Mouse (Mus musculus) right cerebral cortex, postnatal 36 days (tissue): ENCODE results near the gene Tmem151b.

Source experiments
- DNase-seq, 2 experiments: peaks; one replicate each; pipeline ENCODE4 v3.0.0; 2022; ENCODE audit warnings: low spot score in 2 of 2, mixed read lengths in 1 of 2

The Tmem151b gene

DNA sequence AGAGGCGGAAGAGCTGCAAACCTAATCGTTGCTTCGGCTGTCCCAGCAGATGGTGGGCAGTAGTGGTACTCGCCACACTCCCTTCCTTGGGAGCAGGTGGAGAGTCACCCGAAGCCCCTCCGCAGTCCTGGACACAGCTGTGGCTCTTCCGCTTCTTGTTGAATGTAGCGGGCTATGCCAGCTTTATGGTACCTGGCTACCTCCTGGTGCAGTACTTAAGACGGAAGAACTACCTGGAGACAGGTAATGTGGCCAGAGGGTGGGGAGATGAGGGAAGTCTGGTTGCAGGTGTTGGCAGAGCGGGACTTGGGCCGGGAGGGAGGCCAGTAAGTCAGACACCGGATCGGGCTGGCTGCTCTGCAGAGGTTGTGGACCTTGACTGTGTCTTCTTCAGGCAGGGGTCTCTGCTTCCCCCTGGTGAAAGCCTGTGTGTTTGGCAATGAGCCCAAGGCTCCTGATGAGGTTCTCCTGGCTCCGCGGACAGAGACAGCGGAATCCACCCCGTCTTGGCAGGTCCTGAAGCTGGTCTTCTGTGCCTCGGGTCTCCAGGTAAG lies 15.1 kb upstream of the Tmem151b start:
- DNase-seq: no peak

DNA sequence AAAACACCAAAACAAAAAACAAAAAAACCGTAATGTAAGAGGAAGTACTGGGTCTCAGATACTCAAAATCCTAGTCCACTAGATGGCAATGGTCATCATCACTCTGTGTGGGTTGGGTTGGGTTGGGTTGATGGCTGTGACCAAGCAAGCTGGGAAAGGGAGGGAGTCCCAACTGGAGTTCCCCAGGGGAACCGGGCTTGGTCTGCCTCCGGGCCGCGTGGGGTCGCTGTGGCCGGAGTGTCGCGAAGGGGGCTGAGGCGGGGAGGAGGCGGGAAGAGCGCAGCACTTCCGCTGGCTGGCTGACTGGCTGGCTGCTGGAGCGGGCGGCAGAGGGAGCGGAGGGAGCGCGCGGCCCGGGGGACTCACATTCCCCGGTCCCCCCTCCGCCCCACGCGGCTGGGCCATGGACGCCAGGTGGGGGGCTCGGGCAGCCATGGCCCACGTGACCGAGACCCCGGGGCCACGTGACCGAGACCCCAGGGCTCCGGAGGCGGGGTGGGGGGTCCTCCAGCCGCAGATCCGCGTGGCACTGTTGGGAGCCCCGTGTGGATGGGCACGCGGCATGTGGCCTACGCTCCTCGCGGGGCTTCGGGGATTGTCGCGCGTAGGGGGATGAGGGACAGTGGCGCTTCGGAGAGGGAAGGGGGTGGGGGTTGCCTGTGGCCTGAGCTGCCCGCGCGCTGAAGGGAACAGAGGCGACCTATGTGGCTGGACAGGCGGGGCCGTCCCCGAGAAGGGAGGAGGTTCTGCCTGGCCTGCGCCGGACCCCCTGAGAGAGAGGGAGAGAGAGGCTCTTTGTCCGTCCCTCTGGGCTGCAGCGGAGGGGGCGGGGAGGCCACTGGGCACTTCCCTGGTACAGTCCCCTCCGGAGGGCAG lies 14.4 kb upstream of the Tmem151b start, which contains the start of gene Slc35b2:
Gene Slc35b2 (plus strand): TSS at position 220 of the 876 bp plus-strand sequence.
- DNase-seq: peak; percentile 82 to 86

DNA sequence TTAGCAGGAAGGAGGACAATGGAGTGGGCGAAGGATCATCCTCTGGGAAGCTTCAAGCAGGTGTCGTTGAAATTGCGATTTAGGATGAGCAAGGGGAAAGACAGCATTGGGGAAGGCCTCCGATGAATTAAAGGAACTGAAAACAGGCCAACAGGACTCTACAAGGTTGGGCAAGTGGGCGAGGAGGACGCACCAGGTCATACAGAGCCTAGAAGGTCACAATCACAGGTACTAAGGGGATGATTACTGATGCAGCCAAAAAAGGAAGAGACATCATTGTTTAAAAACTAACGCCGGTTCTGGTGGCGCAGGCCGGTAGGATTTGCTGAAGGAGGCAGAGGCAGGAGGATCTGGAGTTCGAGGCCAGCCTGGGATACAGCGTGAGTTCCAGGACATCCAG lies 13.7 kb upstream of the Tmem151b start:
- no peak for DNase-seq

DNA sequence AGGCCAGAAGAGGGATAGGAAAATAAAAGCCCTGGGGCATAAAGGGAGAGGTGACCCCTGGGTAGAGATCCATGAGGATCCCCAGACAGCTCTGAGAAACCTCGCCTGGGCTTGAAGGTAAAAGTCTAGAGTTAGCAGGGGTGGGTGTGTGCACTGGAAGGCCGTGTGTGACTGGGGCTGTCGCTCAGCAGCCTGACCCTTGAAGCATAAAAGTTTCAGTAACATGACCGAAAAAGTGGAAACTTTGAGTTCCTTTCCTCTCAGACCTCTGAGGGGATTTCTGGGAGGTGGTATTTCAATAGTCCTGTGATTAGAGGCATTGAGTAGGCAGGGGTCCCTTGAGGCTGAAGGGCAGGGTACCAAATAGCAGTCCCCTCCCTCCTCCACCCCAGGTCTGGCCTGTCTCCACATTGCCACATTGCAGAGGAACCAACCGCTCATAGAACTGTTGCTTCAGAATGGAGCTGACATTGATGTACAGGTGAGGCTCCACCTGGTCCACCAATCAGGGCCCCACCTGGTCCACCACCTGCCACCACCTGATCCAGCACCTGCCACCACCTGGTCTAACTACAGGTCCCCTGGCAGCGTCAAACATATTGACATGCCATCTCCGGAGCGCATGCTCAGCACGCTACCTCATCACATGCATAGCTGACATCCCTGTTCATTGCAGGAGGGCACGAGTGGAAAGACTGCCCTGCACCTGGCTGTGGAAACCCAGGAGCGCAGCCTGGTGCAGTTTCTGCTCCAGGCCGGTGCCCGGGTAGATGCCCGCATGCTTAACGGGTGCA lies 10.5 kb upstream of the Tmem151b start:
- no peak for DNase-seq

DNA sequence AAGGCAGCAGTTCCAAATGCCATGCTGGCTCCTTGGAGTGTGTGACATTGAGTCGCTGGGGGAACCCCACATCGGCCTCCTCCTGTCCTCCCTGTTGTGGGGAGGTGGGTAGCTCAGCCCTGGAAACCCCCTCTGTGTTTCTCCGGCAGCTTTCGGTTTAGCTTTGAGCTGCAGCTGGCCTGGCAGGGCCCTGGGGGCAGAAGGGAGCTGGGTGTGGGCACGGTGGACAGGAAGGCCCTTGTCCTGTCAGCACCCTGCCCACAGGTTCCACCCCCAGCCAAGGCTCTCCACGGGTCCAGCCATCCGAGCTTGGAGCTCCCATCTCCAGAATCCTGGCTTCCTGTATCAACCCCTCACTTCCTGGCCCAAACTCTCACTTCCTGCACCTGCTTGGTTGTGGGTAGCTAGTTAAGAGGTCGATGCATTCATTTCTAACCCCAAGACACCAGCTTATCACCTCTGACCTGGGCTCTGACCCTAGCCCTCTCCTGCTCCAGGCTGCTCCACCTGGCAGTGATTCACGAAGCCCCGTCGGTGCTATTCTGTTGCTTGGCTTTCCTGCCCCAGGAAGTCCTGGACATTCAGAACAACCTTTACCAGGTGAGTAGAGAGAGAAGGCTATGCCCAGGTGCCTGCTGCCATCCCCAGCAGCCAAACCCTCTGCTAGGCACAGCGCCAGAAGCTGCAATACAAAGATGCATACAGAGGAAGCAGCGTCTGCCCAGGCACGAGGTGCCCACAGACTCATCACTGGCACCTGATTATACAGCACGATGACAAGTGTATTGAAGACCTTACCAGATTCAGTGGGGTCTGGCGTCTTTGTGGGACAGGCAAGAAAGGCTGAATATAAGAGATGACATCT lies 8.8 kb upstream of the Tmem151b start:
- no peak for DNase-seq

DNA sequence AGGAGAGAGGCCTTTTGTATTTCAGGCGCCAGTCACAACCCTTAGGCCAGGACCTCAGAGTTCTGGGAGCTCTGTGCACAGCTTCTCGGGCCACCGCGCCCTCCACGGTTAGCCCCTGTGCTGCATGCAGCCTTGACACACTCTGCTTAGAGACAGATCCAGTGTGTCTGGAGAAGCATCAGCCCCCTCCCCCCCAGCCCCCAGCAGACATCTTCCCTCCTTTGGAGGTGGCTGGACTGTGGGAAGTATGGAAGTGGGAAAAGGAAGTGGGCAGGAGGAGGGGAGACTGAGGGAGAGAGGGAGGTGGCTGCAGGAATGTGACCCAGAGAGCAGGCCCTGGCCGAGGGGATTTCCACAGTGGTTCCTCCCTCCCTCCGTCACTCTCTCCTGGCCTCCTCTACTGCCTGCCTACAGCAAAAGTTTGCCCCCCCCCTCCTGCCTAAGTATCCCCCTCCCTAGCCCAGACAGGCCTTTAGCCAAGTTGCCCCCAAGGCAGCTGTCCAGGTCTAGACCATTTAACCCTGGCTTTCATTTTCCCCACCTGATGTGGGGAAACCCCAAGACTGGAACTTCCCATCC lies 7.9 kb upstream of the Tmem151b start:
- no peak for DNase-seq

DNA sequence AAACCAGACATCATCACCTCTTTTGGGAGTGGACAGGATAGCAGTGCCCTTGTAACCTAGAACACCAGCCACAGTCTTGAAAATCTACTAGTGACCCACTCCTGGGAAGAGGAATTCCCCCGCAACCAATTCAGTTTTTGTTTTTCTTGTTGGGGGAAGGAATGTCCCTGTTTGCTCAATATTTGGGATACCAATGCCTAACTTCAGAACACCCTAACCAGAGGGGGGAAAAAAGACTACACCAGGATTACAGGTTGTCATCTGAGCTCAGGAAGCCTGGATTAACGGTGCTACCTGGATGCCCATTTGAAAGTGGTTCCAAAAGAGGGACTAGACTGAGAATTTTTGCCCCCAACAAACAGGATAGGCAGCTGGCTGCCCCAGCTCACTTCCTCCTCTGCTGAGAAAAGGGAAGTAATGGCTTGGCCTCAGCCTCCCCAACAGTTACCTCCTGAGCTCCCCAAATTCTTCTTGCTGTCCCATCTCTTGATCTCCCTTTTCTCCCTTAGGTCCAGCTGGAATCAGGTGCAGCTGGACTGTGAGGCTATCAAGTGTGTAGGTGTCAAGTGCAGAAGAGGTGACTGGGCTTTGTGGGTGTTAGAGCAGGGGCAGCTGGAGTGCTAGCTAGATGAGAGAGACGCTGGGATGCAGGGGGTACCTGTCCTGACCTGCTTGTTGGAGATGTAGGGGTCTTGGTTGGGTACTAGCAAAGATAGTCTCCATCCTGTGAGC lies 7.2 kb upstream of the Tmem151b start:
- DNase-seq: no peak

DNA sequence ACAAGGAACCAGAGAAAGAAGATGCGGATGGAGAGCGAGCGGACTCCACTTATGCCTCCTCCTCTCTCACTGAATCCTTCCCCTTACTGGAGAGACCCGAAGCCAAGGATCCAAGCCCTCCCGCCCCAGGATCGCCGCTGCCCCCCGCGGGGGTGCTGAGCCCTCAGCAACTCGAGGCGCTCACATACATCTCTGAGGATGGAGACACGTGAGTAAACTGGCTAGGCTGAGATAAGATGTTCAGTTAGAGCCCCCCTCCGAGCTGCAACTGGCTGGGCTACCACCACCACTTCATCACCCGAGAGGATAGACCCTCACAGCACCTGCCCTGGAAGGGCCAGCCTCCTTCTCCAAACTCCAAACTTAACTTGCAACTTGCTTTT lies 6.6 kb upstream of the Tmem151b start:
- no peak for DNase-seq

DNA sequence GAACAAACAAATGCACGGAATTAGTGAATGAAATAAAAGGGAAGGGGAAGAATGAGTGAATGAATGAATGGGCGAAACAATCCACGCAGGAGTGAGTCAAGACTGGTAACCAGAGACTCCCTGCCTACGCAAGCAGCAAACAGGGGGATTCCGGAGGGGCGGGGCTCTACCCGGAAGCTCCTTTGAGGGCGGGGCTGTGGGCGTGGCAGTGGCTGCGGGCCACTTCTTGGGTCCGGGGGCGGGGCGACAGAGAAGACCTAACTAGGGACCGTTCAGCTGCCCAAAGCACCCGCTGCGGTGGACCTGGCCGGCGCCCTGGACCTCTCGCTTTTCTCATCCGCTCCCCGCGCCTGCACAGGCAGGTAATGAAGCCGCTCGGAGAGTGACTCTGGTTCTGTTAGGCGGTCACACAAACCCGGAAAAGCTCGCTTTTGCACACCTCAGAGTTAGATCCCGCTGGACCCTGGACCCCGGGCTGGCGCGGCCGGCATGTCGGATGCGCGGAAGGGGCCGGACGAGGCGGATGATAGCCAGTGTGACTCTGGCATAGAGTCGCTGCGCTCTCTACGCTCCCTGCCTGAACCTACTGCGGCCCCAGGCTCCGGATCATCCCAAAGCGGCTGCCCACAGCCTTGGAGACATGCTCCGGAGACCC lies 6.1 kb upstream of the Tmem151b start, which contains the start of gene Nfkbie:
Gene Nfkbie (plus strand): TSS at position 252 of the 655 bp plus-strand sequence.
- peak; percentile 82 to 86 for DNase-seq

DNA sequence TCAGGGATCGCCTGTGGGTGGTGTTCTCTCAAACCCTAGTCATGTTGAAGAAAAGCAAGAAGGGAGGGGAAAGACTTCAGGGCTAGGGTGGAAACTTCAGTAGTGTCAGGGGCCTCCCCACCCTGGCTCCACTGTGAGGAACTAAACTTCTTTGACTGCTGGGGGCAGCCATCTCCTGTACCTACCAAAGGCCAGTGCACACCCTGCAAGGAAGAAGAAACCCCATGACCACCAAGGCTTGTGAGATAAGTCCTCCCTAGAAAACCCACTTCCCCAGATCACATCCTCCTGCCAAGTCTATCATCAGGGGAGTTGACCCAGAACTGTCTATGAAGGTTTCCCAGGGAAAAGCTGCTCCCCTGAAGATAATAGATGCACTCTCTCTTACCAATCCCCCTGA lies 4.9 kb upstream of the Tmem151b start:
- DNase-seq: no peak

DNA sequence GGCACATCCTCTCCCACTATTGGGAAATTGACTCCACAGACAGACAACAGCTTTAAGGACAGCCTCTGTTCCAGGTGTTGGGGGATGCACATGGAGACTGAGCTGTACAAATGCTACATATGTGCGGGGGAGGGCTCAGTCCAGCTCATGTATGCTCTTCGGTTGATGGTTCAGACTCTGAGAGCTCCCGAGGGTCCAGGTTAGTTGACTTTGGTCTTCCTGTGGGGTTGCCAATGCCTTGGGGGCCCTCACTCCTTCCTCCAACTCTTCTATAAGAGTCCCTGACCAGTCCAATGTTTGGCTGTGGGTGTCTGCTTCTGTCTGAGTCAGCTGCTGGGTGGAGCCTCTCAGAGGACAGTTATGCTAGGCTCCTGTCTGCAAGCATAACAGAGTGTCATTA lies 3.6 kb upstream of the Tmem151b start:
- no peak for DNase-seq

DNA sequence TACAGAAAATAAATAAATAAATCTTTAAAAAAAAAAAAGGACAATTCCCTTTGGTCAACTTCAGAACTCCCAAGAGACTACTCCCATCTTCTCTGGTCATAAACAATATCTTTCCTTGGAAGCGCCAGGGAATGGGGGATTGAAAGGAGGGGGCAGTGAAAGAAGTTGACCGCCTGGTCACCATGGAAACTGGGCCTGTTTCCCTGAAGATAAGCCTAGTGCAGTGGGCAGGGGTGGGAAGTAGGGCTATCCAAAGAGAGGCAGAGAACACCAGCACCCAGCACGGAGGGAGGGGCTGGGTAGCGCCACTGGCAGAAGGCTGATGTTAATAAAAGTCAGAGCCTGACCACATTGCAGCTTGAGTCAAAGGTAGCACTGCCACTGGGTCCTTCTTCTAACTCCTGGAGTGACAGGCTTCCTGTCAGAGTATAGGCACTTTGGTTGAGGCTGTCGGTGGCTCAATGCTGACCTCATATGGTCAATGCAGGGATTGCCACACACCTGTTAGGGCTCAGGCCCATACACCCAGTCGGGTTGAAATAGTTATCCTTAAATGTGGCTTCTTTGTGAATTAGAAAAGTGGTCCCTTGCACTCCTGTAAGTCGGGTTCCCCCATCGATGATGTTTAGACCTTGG lies 2.5 kb upstream of the Tmem151b start:
- DNase-seq: no peak

DNA sequence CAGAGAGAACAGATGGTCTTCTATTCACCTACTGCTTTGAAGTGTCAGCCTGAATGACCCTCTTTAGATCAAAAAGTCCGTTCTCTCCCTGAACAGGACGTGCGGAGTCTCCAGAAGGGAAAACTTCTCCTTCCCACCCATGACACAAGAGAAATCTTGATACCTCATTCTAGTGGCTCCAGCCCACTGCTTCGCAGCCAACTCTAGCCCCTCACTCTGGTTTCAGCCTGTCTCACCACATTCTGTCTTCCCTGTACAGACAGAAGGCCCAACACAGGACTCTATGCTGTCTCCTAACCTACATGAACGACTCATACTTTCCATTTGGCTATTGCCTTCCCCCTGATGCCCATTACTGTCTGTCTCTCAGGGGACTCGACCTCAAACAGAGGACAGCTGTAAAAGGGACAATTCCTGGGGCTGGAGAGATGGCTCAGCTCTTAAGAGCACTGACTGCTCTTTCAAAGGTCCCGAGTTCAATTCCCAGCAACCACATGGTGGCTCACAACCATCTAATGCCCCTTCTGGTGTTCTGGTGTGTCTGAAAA lies 1.8 kb upstream of the Tmem151b start:
- no peak for DNase-seq

DNA sequence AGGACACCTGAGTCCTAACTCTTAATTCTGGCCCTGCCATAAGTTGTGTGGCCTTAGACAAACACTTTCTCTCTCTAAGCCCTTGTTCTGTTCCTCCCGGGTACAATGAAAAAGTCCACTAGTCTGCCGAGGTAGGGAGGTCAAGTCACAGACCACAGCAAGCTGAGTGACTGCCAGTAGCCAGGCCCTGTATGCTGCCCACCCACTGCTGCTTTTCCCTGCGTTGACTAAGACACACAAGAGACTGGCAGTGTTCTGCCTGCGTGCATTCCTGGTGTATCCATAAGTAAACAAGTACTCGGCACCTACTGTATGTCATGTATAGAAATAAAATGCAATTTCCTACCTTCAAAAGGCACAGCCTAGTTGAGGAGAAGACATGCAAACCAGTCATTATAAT lies 776 bp upstream of the Tmem151b start:
- DNase-seq: no peak

DNA sequence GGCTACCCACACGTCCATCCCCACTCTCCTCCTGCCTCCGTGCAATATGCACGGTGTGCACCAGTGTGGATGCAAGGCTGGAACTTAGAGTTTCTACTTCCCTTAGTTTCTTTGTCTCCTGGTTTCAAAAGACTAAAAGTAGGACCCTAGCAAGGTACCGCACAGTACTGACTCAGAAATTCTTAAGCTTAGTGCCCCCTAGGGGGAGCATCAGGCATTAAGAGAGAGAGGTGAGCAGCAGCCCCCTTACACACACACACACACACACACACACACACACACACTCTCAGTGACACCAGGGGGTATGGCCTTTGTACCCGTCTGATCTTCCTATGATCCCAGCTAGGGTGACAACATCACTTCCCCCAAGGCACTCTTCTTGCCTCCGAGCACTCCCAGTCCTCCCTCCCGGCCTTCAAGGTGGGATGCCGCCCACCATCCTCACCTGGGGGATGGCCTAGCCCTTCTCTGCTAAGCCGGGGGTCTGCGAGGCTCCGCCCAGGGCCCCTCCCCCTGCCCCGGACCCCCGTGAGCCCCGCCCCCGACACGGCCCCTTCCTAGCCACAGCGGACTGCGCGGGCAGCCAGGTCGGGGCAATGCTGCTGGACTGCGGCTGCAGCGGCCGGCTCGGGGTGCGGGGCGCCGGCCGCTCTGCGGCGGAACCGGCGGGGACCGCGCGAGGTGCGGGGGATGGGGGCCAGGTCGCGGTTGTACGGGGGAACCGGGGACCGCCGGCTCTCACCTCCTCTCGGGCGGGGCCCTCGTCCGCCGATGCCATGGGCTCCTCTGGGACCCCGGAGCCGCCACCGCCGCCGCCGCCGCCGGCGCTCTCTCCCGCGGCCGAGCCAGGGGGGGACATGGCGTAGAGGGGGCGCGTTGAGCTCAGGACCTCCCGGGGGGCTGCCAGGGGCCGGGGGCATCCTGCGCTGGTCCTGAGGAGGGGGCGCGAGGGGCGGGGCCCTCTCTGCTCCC lies 650 bp downstream of the Tmem151b start:
- DNase-seq: no peak

DNA sequence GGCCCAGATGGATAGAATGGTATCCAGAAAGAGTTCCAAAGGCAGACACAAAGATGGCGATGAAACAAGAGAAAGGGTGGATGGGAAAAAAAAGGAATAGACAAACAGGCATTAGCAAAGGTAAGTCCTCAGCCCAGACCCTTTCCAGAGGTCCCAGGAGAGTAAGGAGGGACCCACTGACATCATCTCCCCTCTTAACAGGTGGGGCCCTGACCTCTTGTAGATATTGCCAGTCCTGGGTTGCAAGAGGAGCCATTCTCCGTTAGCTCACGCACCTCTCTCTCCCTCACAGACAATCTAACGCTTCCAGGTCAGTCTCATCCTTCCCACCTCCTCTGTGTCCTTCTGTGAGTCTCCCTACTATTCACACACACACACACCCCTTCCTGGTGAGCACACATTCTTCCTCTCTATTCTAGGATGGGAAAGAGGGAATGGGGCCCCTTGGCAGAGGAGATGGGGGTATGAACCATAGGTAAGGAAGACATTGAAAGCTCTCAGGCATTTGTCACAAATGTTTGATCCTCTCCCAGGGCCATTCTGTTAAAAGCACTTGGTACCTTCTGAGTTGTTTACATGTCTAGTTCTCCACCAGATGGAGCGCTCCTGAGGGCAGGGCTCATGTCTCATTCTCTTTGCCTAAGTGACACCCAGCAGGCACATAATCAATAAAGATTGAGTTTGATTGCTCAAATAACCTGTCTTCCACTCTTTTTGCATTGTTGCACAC lies 1.9 kb downstream of the Tmem151b start:
- no peak for DNase-seq

DNA sequence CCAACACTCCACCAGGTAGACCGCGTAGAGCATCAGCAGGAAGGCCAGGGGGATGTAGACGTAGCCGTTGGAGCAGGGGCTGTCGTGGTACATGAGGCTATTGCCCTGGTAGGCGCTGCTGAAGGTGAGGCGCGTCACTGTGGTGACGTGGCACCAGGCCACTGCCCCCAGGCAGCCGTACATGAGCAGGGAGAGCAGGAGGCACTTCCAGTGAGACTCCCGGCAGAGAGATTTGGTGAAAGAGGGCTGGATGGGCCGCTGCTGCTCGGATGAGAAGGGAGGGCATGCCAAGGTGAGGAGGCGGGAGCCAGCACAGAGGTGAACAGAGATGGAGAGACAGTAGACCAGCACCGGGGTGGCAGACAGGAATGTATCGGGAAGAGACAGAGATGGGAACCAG lies 2.5 kb downstream of the Tmem151b start:
- DNase-seq: no peak
